Mouse (Mus musculus): ENCODE measurements around the gene Cds2.
"Not testable (repeated sequence)": the region's sequence is repeated elsewhere in the genome, so short reads cannot be mapped to it uniquely, and the experiment has no call there.

Cds2 gene

GRCm38 (mm10) chr2:132290808-132291207 lies 27.9 kb downstream of the Cds2 start:
- DNase-seq (ENCODE audit: extremely low spot score, low spot score): no peak

GRCm38 (mm10) chr2:132291265-132291664 lies 28.3 kb downstream of the Cds2 start:
- no peak for DNase-seq (ENCODE audit: extremely low spot score, low spot score)

GRCm38 (mm10) chr2:132292083-132292482 lies 29.1 kb downstream of the Cds2 start:
- no peak for DNase-seq (ENCODE audit: extremely low spot score, low spot score)

- no peak for DNase-seq (ENCODE audit: extremely low spot score, low spot score)
These were observed 30.9 kb downstream of the Cds2 start for GRCm38 (mm10) chr2:132293694-132294450.

GRCm38 (mm10) chr2:132298250-132298649 lies 35.3 kb downstream of the Cds2 start:
- DNase-seq (ENCODE audit: extremely low spot score, low spot score): no peak

GRCm38 (mm10) chr2:132301436-132301835 lies 38.5 kb downstream of the Cds2 start:
- DNase-seq (ENCODE audit: extremely low spot score, low spot score): no peak

GRCm38 (mm10) chr2:132305165-132305564 lies 42.2 kb downstream of the Cds2 start:
- DNase-seq (ENCODE audit: extremely low spot score, low spot score): no peak

- no peak for DNase-seq (ENCODE audit: extremely low spot score, low spot score)
These were observed 43.0 kb downstream of the Cds2 start for GRCm38 (mm10) chr2:132305988-132306387.

GRCm38 (mm10) chr2:132307213-132307843 lies 44.4 kb downstream of the Cds2 start:
- no peak for DNase-seq (ENCODE audit: extremely low spot score, low spot score)

- no peak for DNase-seq (ENCODE audit: extremely low spot score, low spot score)
These were observed 45.9 kb downstream of the Cds2 start for GRCm38 (mm10) chr2:132308829-132309228.

- no peak for DNase-seq (ENCODE audit: extremely low spot score, low spot score)
These were observed 46.5 kb downstream of the Cds2 start for GRCm38 (mm10) chr2:132309398-132309930.

GRCm38 (mm10) chr2:132312616-132313015 lies 49.7 kb downstream of the Cds2 start:
- DNase-seq (ENCODE audit: extremely low spot score, low spot score): no peak

- DNase-seq (ENCODE audit: extremely low spot score, low spot score): no peak
These were observed 50.6 kb downstream of the Cds2 start for GRCm38 (mm10) chr2:132313568-132313967.

GRCm38 (mm10) chr2:132314057-132314456 lies 51.1 kb downstream of the Cds2 start:
- not testable (repeated sequence) for DNase-seq (ENCODE audit: extremely low spot score, low spot score)

- DNase-seq (ENCODE audit: extremely low spot score, low spot score): peak; percentile 55
These were observed 53.3 kb downstream of the Cds2 start for GRCm38 (mm10) chr2:132316041-132316808.

GRCm38 (mm10) chr2:132317178-132317577 lies 54.2 kb downstream of the Cds2 start:
- no peak for DNase-seq (ENCODE audit: extremely low spot score, low spot score)

GRCm38 (mm10) chr2:132320516-132320915 lies 57.6 kb downstream of the Cds2 start:
- no peak for DNase-seq (ENCODE audit: extremely low spot score, low spot score)

- DNase-seq (ENCODE audit: extremely low spot score, low spot score): no peak
These were observed 60.6 kb downstream of the Cds2 start for GRCm38 (mm10) chr2:132323541-132323940.

GRCm38 (mm10) chr2:132337202-132337601 lies 74.3 kb downstream of the Cds2 start:
- no peak for DNase-seq (ENCODE audit: extremely low spot score, low spot score)

- no peak for DNase-seq (ENCODE audit: extremely low spot score, low spot score)
These were observed 77.4 kb downstream of the Cds2 start for GRCm38 (mm10) chr2:132340350-132340749.

- DNase-seq (ENCODE audit: extremely low spot score, low spot score): no peak
These were observed 78.3 kb downstream of the Cds2 start for GRCm38 (mm10) chr2:132341293-132341692.

- DNase-seq (ENCODE audit: extremely low spot score, low spot score): no peak
These were observed 80.9 kb downstream of the Cds2 start for GRCm38 (mm10) chr2:132343846-132344245.
